Mouse (Mus musculus) CH12.LX (cell line): Measurements from ENCODE around the gene Klhl36. TPM values are rescaled to one million over a fixed set of nuclear protein-coding genes. Genes with fewer than 3 reads are reported as not detected.

Experiments
- DNase-seq: peaks from one replicate; pipeline ENCODE4 v3.0.0-alpha.2; 2013; ENCODE audit errors: extremely low read depth
- H3K27ac ChIP-seq: 2 replicates; pipeline ENCODE4 v1.5.1; 2012; ENCODE audit warnings: low read depth, mild to moderate bottlenecking, control low read depth, moderate library complexity; ENCODE audit not compliant: insufficient read depth
- H3K27me3 ChIP-seq: replicated peaks from 2 replicates; pipeline ENCODE3; 2012; ENCODE audit warnings: inconsistent platforms
- H3K36me3 ChIP-seq, 2 experiments: replicated peaks in 1 of 2; 2 replicates each; pipeline versions ENCODE3 to v1.6.1; 2012; ENCODE audit warnings: inconsistent platforms in 1 of 2, low read length in 1 of 2, mild to moderate bottlenecking in 1 of 2, mixed read lengths in 1 of 2, moderate library complexity in 1 of 2; ENCODE audit not compliant: control insufficient read depth in 1 of 2, insufficient read depth in 1 of 2
- H3K4me1 ChIP-seq, 2 experiments: 2 replicates each; pipeline ENCODE4 v1.6.1; 2012; ENCODE audit warnings: inconsistent platforms in 1 of 2, moderate library complexity in 1 of 2; ENCODE audit not compliant: insufficient read depth in 2 of 2, control insufficient read depth in 1 of 2
- H3K4me2 ChIP-seq: 2 replicates; pipeline ENCODE4 v1.6.1; 2012; ENCODE audit warnings: low read depth, mild to moderate bottlenecking, control low read depth; ENCODE audit not compliant: poor library complexity, insufficient read depth, severe bottlenecking
- H3K4me3 ChIP-seq, 3 experiments: fragments of 150-350 bp in 1 of 3; sonication (generic) in 1 of 3; replicated peaks in 1 of 3; 2 replicates each; pipeline versions ENCODE3 to v1.5.1; 2011 to 2012; ENCODE audit warnings: low read depth in 2 of 3, low read length in 2 of 3, mild to moderate bottlenecking in 2 of 3, moderate library complexity in 2 of 3, control low read depth in 1 of 3, improper control_type of control experiment in 1 of 3, inconsistent platforms in 1 of 3, mixed read lengths in 1 of 3; ENCODE audit not compliant: poor library complexity in 1 of 3
- H3K79me2 ChIP-seq: replicated peaks from 2 replicates; pipeline ENCODE4 v1.6.1; 2012; ENCODE audit warnings: mild to moderate bottlenecking, moderate library complexity; ENCODE audit not compliant: control insufficient read depth, poor library complexity, insufficient read depth, severe bottlenecking; ENCODE audit errors: extremely low read depth
- H3K9ac ChIP-seq: 2 replicates; pipeline ENCODE4 v1.6.1; 2012; ENCODE audit warnings: low read depth, mild to moderate bottlenecking, control low read depth, moderate library complexity; ENCODE audit not compliant: insufficient read depth
- H3K9me3 ChIP-seq: replicated peaks from 2 replicates; pipeline ENCODE3; 2012; ENCODE audit warnings: low read length, inconsistent platforms, mixed read lengths
- BHLHE40 ChIP-seq: IDR thresholded peaks from 2 replicates; pipeline ENCODE4 v1.6.1; 2011; ENCODE audit warnings: mild to moderate bottlenecking, low read depth, low read length, improper control_type of control experiment
- CHD1 ChIP-seq: IDR thresholded peaks from 2 replicates; pipeline ENCODE4 v1.6.1; 2012; ENCODE audit warnings: low read depth, low read length, improper control_type of control experiment, inconsistent platforms
- CHD2 ChIP-seq: IDR thresholded peaks from 2 replicates; pipeline ENCODE4 v1.6.1; 2011; ENCODE audit warnings: low read length, improper control_type of control experiment
- E2F4 ChIP-seq: IDR thresholded peaks from 2 replicates; pipeline ENCODE4 v1.6.1; 2011; ENCODE audit warnings: low read depth, low read length, improper control_type of control experiment; ENCODE audit not compliant: insufficient replicate concordance
- ELF1 ChIP-seq: IDR thresholded peaks from 2 replicates; pipeline ENCODE4 v1.6.1; 2014; ENCODE audit warnings: low read depth, mild to moderate bottlenecking, inconsistent platforms, low read length, improper control_type of control experiment
- EP300 ChIP-seq: IDR thresholded peaks from 2 replicates; pipeline ENCODE4 v1.6.1; 2011; ENCODE audit warnings: low read length, improper control_type of control experiment
- ETS1 ChIP-seq: conservative IDR thresholded peaks from 2 replicates; pipeline ENCODE4 v1.6.1; 2012; ENCODE audit warnings: low read depth, mild to moderate bottlenecking, inconsistent platforms, low read length, improper control_type of control experiment, moderate library complexity
- HCFC1 ChIP-seq: IDR thresholded peaks from 2 replicates; pipeline ENCODE4 v1.6.1; 2012; ENCODE audit warnings: low read depth, mild to moderate bottlenecking, inconsistent platforms, low read length, improper control_type of control experiment
- JUN ChIP-seq: IDR thresholded peaks from 2 replicates; pipeline ENCODE4 v1.6.1; 2011; ENCODE audit warnings: low read depth, mild to moderate bottlenecking, low read length, improper control_type of control experiment, moderate library complexity; ENCODE audit not compliant: insufficient read depth
- KAT2A ChIP-seq: IDR thresholded peaks from 2 replicates; pipeline ENCODE4 v1.6.1; 2012; ENCODE audit warnings: low read length, improper control_type of control experiment, inconsistent platforms; ENCODE audit not compliant: insufficient replicate concordance
- MAFK ChIP-seq: IDR thresholded peaks from 2 replicates; pipeline ENCODE4 v1.6.1; 2011; ENCODE audit warnings: low read length, improper control_type of control experiment; ENCODE audit not compliant: insufficient replicate concordance
- MAX ChIP-seq: IDR thresholded peaks from 2 replicates; pipeline ENCODE4 v1.6.1; 2011; ENCODE audit warnings: low read length, improper control_type of control experiment
- MEF2A ChIP-seq: IDR thresholded peaks from 2 replicates; pipeline ENCODE4 v1.6.1; 2014; ENCODE audit warnings: low read depth, mild to moderate bottlenecking, inconsistent platforms, low read length, improper control_type of control experiment, borderline replicate concordance
- MXI1 ChIP-seq: IDR thresholded peaks from 2 replicates; pipeline ENCODE4 v1.6.1; 2011; ENCODE audit warnings: mild to moderate bottlenecking, low read depth, low read length, improper control_type of control experiment
- MYC ChIP-seq: IDR thresholded peaks from 2 replicates; pipeline ENCODE4 v1.6.1; 2011; ENCODE audit warnings: low read depth, mild to moderate bottlenecking, improper control_type of control experiment, low read length
- NELFE ChIP-seq: IDR thresholded peaks from 2 replicates; pipeline ENCODE4 v1.6.1; 2011; ENCODE audit warnings: low read depth, low read length, improper control_type of control experiment
- NRF1 ChIP-seq: IDR thresholded peaks from 2 replicates; pipeline ENCODE4 v1.6.1; 2014; ENCODE audit warnings: low read depth, mild to moderate bottlenecking, inconsistent platforms, low read length, improper control_type of control experiment, moderate library complexity
- POLR2A ChIP-seq: IDR thresholded peaks from 2 replicates; pipeline ENCODE4 v1.6.1; 2011; ENCODE audit warnings: low read depth, mild to moderate bottlenecking, improper control_type of control experiment, low read length
- POLR2AphosphoS2 ChIP-seq: IDR thresholded peaks from 2 replicates; pipeline ENCODE4 v1.6.1; 2011; ENCODE audit warnings: low read depth, low read length, improper control_type of control experiment
- RAD21 ChIP-seq: IDR thresholded peaks from 2 replicates; pipeline ENCODE4 v1.6.1; 2011; ENCODE audit warnings: low read depth, mild to moderate bottlenecking, low read length, improper control_type of control experiment, moderate library complexity
- RCOR1 ChIP-seq: conservative IDR thresholded peaks from 2 replicates; pipeline ENCODE4 v1.6.1; 2012; ENCODE audit warnings: low read depth, mild to moderate bottlenecking, inconsistent platforms, low read length, improper control_type of control experiment
- SIN3A ChIP-seq: IDR thresholded peaks from 2 replicates; pipeline ENCODE4 v1.6.1; 2012; ENCODE audit warnings: low read length, improper control_type of control experiment, inconsistent platforms
- SMC3 ChIP-seq: IDR thresholded peaks from 2 replicates; pipeline ENCODE4 v1.6.1; 2011; ENCODE audit warnings: low read depth, low read length, improper control_type of control experiment
- TBP ChIP-seq: conservative IDR thresholded peaks from 2 replicates; pipeline ENCODE4 v1.6.1; 2011; ENCODE audit warnings: low read depth, low read length, improper control_type of control experiment
- TCF12 ChIP-seq: IDR thresholded peaks from 2 replicates; pipeline ENCODE4 v1.6.1; 2014; ENCODE audit warnings: low read depth, mild to moderate bottlenecking, inconsistent platforms, low read length, improper control_type of control experiment
- UBTF ChIP-seq: IDR thresholded peaks from 2 replicates; pipeline ENCODE4 v1.6.1; 2012; ENCODE audit warnings: low read depth, mild to moderate bottlenecking, inconsistent platforms, low read length, improper control_type of control experiment, moderate library complexity
- USF2 ChIP-seq: conservative IDR thresholded peaks from 2 replicates; pipeline ENCODE4 v1.6.1; 2011; ENCODE audit warnings: low read depth, low read length, improper control_type of control experiment
- ZMIZ1 ChIP-seq: IDR thresholded peaks from 2 replicates; pipeline ENCODE4 v1.6.1; 2012; ENCODE audit warnings: low read depth, mild to moderate bottlenecking, inconsistent platforms, low read length, improper control_type of control experiment
- ZNF384 ChIP-seq: IDR thresholded peaks from 2 replicates; pipeline ENCODE4 v1.6.1; 2012; ENCODE audit warnings: low read depth, low read length, improper control_type of control experiment, inconsistent platforms
- dilution Hi-C: fragments of 300-500 bp; cut with MboI; formaldehyde crosslinking; loops from 2 replicates; pipeline ENCODE4 v1.14.3; 2020; ENCODE audit warnings: low sequenced_read_pairs; ENCODE audit not compliant: extremely low pct_unique_long_range_greater_than_20kb, extremely low pct_ligation_motif_present
- in situ Hi-C: fragments of 300-500 bp; cut with MboI; formaldehyde crosslinking; loops from 3 replicates; pipeline ENCODE4 v1.14.3; 2019; ENCODE audit warnings: low sequenced_read_pairs, low pct_ligation_motif_present, low pct_unique_long_range_greater_than_20kb, mixed read lengths
- polyA plus RNA-seq: library from polyadenylated mRNA; unstranded; fragments of >175 nt; gene quantifications from 2 replicates; pipeline ENCODE4 v1.2.1, GENCODE M21; 2012; ENCODE audit warnings: low read depth; ENCODE audit not compliant: insufficient read length
- total RNA-seq, 2 experiments: library from RNA; depleted of rRNA; stranded (reverse); fragments of 300-350 nt in 1 of 2; fragments of >200 nt in 1 of 2; gene quantifications; 2 replicates each; pipeline ENCODE4 v1.2.3; 2012 to 2014

Gene Klhl36
- total and polyA plus RNA-seq, 3 experiments, result 3.0 to 7.9 (median 3.1) TPM

DNA sequence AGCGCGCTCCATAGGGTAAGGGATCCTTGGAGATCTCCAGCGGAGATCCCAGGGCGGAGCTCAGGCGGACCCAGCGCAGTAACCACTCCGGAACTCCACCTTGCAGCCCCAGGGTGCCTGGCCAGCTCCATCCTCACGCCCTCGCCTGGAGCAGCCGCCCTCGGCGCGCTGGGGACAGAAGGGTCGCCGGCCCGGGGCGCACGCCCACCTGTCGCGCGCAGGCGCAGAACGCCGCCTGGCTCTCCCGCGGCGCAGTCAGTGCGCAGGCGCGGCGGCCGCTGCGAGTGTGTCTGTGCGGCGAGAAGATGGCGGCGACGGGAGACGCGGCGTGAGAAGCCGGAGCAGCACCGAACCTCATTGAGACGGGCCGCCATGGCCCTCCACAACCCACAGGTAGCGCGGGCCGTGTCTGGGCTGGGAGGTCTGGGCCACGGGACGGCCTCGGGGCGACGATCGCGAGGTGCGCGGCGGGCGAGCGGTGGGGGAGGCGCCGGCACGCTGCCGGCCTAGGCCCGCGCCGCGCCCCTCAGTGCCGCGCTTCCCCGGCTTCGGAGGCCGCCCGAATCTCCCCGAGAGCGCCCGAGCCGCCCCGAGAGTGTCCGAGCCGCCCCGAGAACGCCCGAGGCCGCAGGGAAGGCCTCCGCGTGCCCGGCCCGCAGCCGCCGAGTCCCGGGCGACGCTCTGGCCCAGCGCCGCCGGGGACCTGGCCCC is 48.6 kb downstream of the Klhl36 start, which contains the start of gene Gm20388:
TSS of gene Gm20388 (plus strand) at position 295 of the 711 bp plus-strand sequence.
- peaks cover 0 to 15% of the 10 kb centered on the region in 2 experiments for H3K36me3 ChIP-seq
- dilution Hi-C loops, result no loop called here
- peak; percentile 81 for DNase-seq
- H3K4me2 ChIP-seq, result peak within 1 kb of the TSS; percentile 77
- H3K4me1 ChIP-seq, result peaks cover 15 to 37% of the 10 kb centered on the region in 2 experiments
- H3K4me3 ChIP-seq, result peak within 1 kb of the TSS; percentile 76 to 94 (median 85)
- in situ Hi-C loops, result no loop called here
- H3K27me3 ChIP-seq, result peaks cover 3% of the 10 kb centered on the region
- H3K9ac ChIP-seq, result peak within 1 kb of the TSS; percentile 69
- H3K9me3 ChIP-seq, result no peaks in the 10 kb centered on the region
- H3K27ac ChIP-seq, result peak within 1 kb of the TSS; percentile 63
- TF ChIP-seq CHD2 (no peak), BHLHE40 (no peak), ETS1 (no peak), MEF2A (no peak), USF2 (no peak), TCF12 (peak; percentile 76), NELFE (peak; percentile 93), POLR2AphosphoS2 (peak; percentile 60; the same call in 1 of the 2 replicates), NRF1 (peak; percentile 98), MAX (0 out of 2 replicates have a peak, but pooled peaks have one; percentile 7), KAT2A (0 out of 2 replicates have a peak, but pooled peaks have one; percentile 13), ELF1 (0 out of 2 replicates have a peak, but pooled peaks have one; percentile 37), SMC3 (no peak), POLR2A (peak; percentile 91), SIN3A (peak; percentile 61), ZMIZ1 (peak; percentile 42), HCFC1 (peak; percentile 22), UBTF (peak; percentile 90; the same call in 1 of the 2 replicates)
- H3K79me2 ChIP-seq, result peaks cover 48% of the 10 kb centered on the region

DNA sequence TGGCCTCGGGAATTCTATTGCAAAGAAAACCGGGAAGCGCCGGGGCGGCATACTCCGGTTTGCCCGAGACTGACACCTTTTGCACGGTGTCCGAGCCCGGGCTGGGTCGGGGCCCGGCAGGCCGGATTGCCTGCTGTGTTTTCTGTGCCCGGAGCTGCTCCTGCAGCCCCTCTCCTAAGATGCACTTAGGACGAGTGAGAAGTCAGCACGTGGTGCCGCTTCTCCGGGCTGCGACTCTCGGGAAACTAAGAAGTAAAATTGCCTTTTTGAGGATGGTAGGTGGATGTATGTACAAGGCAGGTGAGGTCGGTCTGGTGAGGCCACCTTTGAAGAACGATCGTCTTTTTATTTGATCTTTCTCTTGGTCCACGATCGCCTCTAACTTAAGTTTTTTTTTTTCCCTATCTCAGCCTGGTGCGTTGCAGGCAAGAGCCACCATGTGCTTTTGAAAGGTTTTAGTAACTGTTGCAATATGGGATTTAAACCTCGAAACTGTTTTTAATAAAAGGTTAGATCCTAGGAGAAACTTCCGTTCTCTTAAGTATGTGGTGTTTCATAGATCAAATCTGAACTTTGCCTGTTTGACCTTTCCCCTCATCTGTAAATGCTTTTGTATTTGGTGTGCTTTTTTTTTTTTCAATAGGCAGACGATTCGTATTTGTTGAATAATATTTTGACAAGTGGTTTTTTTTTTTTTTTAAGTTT is 49.3 kb downstream of the Klhl36 start:
- Histone ChIP-seq H3K79me2 (peaks cover 55% of the 10 kb centered on the region), H3K27me3 (peaks cover 3% of the 10 kb centered on the region), H3K4me3 (peak overlapping the region; percentile 76 to 94 (median 85)), H3K27ac (0 out of 2 replicates have a peak overlapping the region, but pooled peaks have one; percentile 63), H3K4me2 (peak overlapping the region; percentile 65), H3K9me3 (no peaks in the 10 kb centered on the region), H3K4me1 (peaks cover 15 to 42% of the 10 kb centered on the region in 2 experiments), H3K36me3 (peaks cover 2 to 21% of the 10 kb centered on the region in 2 experiments), H3K9ac (peak overlapping the region; percentile 69)
- in situ Hi-C loops, result no loop called here
- dilution Hi-C loops, result no loop called here
- DNase-seq, result peak; percentile 27
- TF ChIP-seq TBP (no peak), E2F4 (no peak), CHD1 (0 out of 2 replicates have a peak, but pooled peaks have one; percentile 7), MAFK (no peak), NELFE (no peak), ZNF384 (peak; percentile 58), POLR2AphosphoS2 (no peak), JUN (no peak), HCFC1 (no peak), EP300 (no peak), ZMIZ1 (no peak), MYC (peak; percentile 94), RAD21 (no peak), MEF2A (no peak), MXI1 (peak; percentile 81), SMC3 (no peak), POLR2A (no peak), ELF1 (no peak), USF2 (no peak), RCOR1 (no peak)
